Mouse (Mus musculus): ENCODE measurements around the gene Gemin8. TPM values are rescaled to one million over a fixed set of nuclear protein-coding genes. Genes with fewer than 3 reads are reported as not detected.

The Gemin8 gene
- 13.5 and 13.8 TPM in 2 replicates for polyA plus RNA-seq (2011; ENCODE audit: insufficient read depth, insufficient read length, low read depth, missing spikeins)

- H3K27me3 ChIP-seq (ENCODE audit: control insufficient read depth, insufficient read depth, low read length, poor library complexity, severe bottlenecking): no peaks in the 10 kb centered on the region
Measured at GRCm38 (mm10) chrX:166169892-166170799, at the start of gene Gemin8. Gene Gemin8 (plus strand): TSS chrX:166170454.

GRCm38 (mm10) chrX:166147158-166147846, 23.0 kb upstream of the Gemin8 start:
- no peaks in the 10 kb centered on the region for H3K9me3 ChIP-seq (replicated peaks; ENCODE audit: control insufficient read depth, insufficient read depth, low read length, poor library complexity, severe bottlenecking)
- H3K4me1 ChIP-seq (ENCODE audit: control insufficient read depth, insufficient read depth, low read length): no peaks in the 10 kb centered on the region
- H3K4me3 ChIP-seq (ENCODE audit: low read depth, low read length): no peak overlapping the region
- H3K36me3 ChIP-seq (ENCODE audit: control insufficient read depth, insufficient read depth, low read length, poor library complexity, severe bottlenecking): no peaks in the 10 kb centered on the region
- no peak overlapping the region for H3K9ac ChIP-seq (ENCODE audit: low read depth, poor library complexity, severe bottlenecking)
- H3K27ac ChIP-seq (ENCODE audit: insufficient read depth, low read length): no peak overlapping the region
- H3K27me3 ChIP-seq (ENCODE audit: control insufficient read depth, insufficient read depth, low read length, poor library complexity, severe bottlenecking): no peaks in the 10 kb centered on the region
- TF ChIP-seq EP300 (IDR thresholded peaks at IDR 0.05; ENCODE audit: insufficient read depth, low read depth, low read length): no peak
- TF ChIP-seq CTCF (IDR thresholded peaks at IDR 0.05; ENCODE audit: low read depth, low read length): no peak
- no peak for TF ChIP-seq POLR2A (IDR thresholded peaks at IDR 0.05; ENCODE audit: insufficient read depth, low read length)

More at GRCm38 (mm10) chrX:166169892-166170799, at the start of gene Gemin8:
- no peaks in the 10 kb centered on the region for H3K9me3 ChIP-seq (replicated peaks; ENCODE audit: control insufficient read depth, insufficient read depth, low read length, poor library complexity, severe bottlenecking)
- H3K36me3 ChIP-seq (ENCODE audit: control insufficient read depth, insufficient read depth, low read length, poor library complexity, severe bottlenecking): no peaks in the 10 kb centered on the region
- no peak within 1 kb of the TSS for H3K27ac ChIP-seq (ENCODE audit: insufficient read depth, low read length)
- TF ChIP-seq POLR2A (IDR thresholded peaks at IDR 0.05; ENCODE audit: insufficient read depth, low read length) (no peak), EP300 (IDR thresholded peaks at IDR 0.05; ENCODE audit: insufficient read depth, low read depth, low read length) (no peak), CTCF (IDR thresholded peaks at IDR 0.05; ENCODE audit: low read depth, low read length) (no peak)
- peak within 1 kb of the TSS; percentile 99 for H3K4me3 ChIP-seq (ENCODE audit: low read depth, low read length)
- H3K9ac ChIP-seq (ENCODE audit: low read depth, poor library complexity, severe bottlenecking): peak within 1 kb of the TSS; percentile 83
- H3K4me1 ChIP-seq (ENCODE audit: control insufficient read depth, insufficient read depth, low read length): no peaks in the 10 kb centered on the region

- TF ChIP-seq EP300 (IDR thresholded peaks at IDR 0.05; ENCODE audit: insufficient read depth, low read depth, low read length): no peak
- no peak for TF ChIP-seq CTCF (IDR thresholded peaks at IDR 0.05; ENCODE audit: low read depth, low read length)
- TF ChIP-seq POLR2A (IDR thresholded peaks at IDR 0.05; ENCODE audit: insufficient read depth, low read length): no peak
- H3K9me3 ChIP-seq (replicated peaks; ENCODE audit: control insufficient read depth, insufficient read depth, low read length, poor library complexity, severe bottlenecking): no peaks in the 10 kb centered on the region
- H3K27ac ChIP-seq (ENCODE audit: insufficient read depth, low read length): no peak overlapping the region
- H3K27me3 ChIP-seq (ENCODE audit: control insufficient read depth, insufficient read depth, low read length, poor library complexity, severe bottlenecking): no peaks in the 10 kb centered on the region
- no peaks in the 10 kb centered on the region for H3K4me1 ChIP-seq (ENCODE audit: control insufficient read depth, insufficient read depth, low read length)
- no peak overlapping the region for H3K9ac ChIP-seq (ENCODE audit: low read depth, poor library complexity, severe bottlenecking)
- no peak overlapping the region for H3K4me3 ChIP-seq (ENCODE audit: low read depth, low read length)
- no peaks in the 10 kb centered on the region for H3K36me3 ChIP-seq (ENCODE audit: control insufficient read depth, insufficient read depth, low read length, poor library complexity, severe bottlenecking)
Measured at GRCm38 (mm10) chrX:166162773-166163172, 7.5 kb upstream of the Gemin8 start.

GRCm38 (mm10) chrX:166167307-166167706, 2.9 kb upstream of the Gemin8 start:
- no peak overlapping the region for H3K4me3 ChIP-seq (ENCODE audit: low read depth, low read length)
- TF ChIP-seq POLR2A (IDR thresholded peaks at IDR 0.05; ENCODE audit: insufficient read depth, low read length) (no peak), CTCF (IDR thresholded peaks at IDR 0.05; ENCODE audit: low read depth, low read length) (no peak), EP300 (IDR thresholded peaks at IDR 0.05; ENCODE audit: insufficient read depth, low read depth, low read length) (no peak)
- H3K9me3 ChIP-seq (replicated peaks; ENCODE audit: control insufficient read depth, insufficient read depth, low read length, poor library complexity, severe bottlenecking): no peaks in the 10 kb centered on the region
- no peaks in the 10 kb centered on the region for H3K4me1 ChIP-seq (ENCODE audit: control insufficient read depth, insufficient read depth, low read length)
- no peaks in the 10 kb centered on the region for H3K27me3 ChIP-seq (ENCODE audit: control insufficient read depth, insufficient read depth, low read length, poor library complexity, severe bottlenecking)
- H3K9ac ChIP-seq (ENCODE audit: low read depth, poor library complexity, severe bottlenecking): no peak overlapping the region
- no peak overlapping the region for H3K27ac ChIP-seq (ENCODE audit: insufficient read depth, low read length)
- no peaks in the 10 kb centered on the region for H3K36me3 ChIP-seq (ENCODE audit: control insufficient read depth, insufficient read depth, low read length, poor library complexity, severe bottlenecking)

GRCm38 (mm10) chrX:166167923-166168322, 2.3 kb upstream of the Gemin8 start:
- Histone ChIP-seq H3K27ac (ENCODE audit: insufficient read depth, low read length) (no peak overlapping the region), H3K9ac (ENCODE audit: low read depth, poor library complexity, severe bottlenecking) (no peak overlapping the region), H3K27me3 (ENCODE audit: control insufficient read depth, insufficient read depth, low read length, poor library complexity, severe bottlenecking) (no peaks in the 10 kb centered on the region), H3K4me3 (ENCODE audit: low read depth, low read length) (no peak overlapping the region), H3K4me1 (ENCODE audit: control insufficient read depth, insufficient read depth, low read length) (no peaks in the 10 kb centered on the region), H3K9me3 (replicated peaks; ENCODE audit: control insufficient read depth, insufficient read depth, low read length, poor library complexity, severe bottlenecking) (no peaks in the 10 kb centered on the region), H3K36me3 (ENCODE audit: control insufficient read depth, insufficient read depth, low read length, poor library complexity, severe bottlenecking) (no peaks in the 10 kb centered on the region)
- no peak for TF ChIP-seq EP300 (IDR thresholded peaks at IDR 0.05; ENCODE audit: insufficient read depth, low read depth, low read length)
- no peak for TF ChIP-seq POLR2A (IDR thresholded peaks at IDR 0.05; ENCODE audit: insufficient read depth, low read length)
- no peak for TF ChIP-seq CTCF (IDR thresholded peaks at IDR 0.05; ENCODE audit: low read depth, low read length)
